Mouse (Mus musculus) cerebral cortex, adult 2 months (tissue): ENCODE results near the gene Arrdc5.

Experiments used
- WGBS: fragments of 180-500 bp; shearing (Covaris S2); methylation state at CpG from one replicate; pipeline ENCODE4 v1.1.7; 2018; 5-methylcytosine and 5-hydroxymethylcytosine counted together

Arrdc5 gene

GRCm38 (mm10) chr17:56298238-56298637 lies 1.8 kb downstream of the Arrdc5 start:
- WGBS: 90% methylated on average over 1 of the region's 1 CpGs

GRCm38 (mm10) chr17:56296201-56296600 lies 3.9 kb downstream of the Arrdc5 start:
- 67% methylated on average over 1 of the region's 1 CpGs for WGBS

GRCm38 (mm10) chr17:56294241-56294640 lies 5.8 kb downstream of the Arrdc5 start:
- WGBS: 78% methylated on average over 19 of the region's 19 CpGs

GRCm38 (mm10) chr17:56293291-56293690 lies 6.8 kb downstream of the Arrdc5 start:
- WGBS: 86% methylated on average over 1 of the region's 1 CpGs

- WGBS: 92% methylated on average over 4 of the region's 4 CpGs
These were observed 7.4 kb downstream of the Arrdc5 start, which contains the start of gene Plin3 for GRCm38 (mm10) chr17:56292531-56293222. Plin3 (minus strand) TSS chr17:56292873.

- 88% methylated on average over 7 of the region's 7 CpGs for WGBS
These were observed 8.1 kb downstream of the Arrdc5 start for GRCm38 (mm10) chr17:56291826-56292475.

GRCm38 (mm10) chr17:56291171-56291511 lies 8.9 kb downstream of the Arrdc5 start:
- WGBS: 3% methylated on average over 16 of the region's 16 CpGs

- 23% methylated on average over 17 of the region's 17 CpGs for WGBS
These were observed 9.5 kb downstream of the Arrdc5 start for GRCm38 (mm10) chr17:56290388-56291170.

GRCm38 (mm10) chr17:56289371-56290331 lies 10.4 kb downstream of the Arrdc5 start:
- 49% methylated on average over 23 of the region's 23 CpGs for WGBS

GRCm38 (mm10) chr17:56288866-56289265 lies 11.2 kb downstream of the Arrdc5 start:
- WGBS: 79% methylated on average over 3 of the region's 3 CpGs

GRCm38 (mm10) chr17:56287830-56288229 lies 12.3 kb downstream of the Arrdc5 start:
- WGBS: 78% methylated on average over 3 of the region's 3 CpGs

- WGBS: 95% methylated on average over 11 of the region's 11 CpGs
These were observed 14.1 kb downstream of the Arrdc5 start for GRCm38 (mm10) chr17:56285995-56286394.

GRCm38 (mm10) chr17:56283316-56283715 lies 16.8 kb downstream of the Arrdc5 start:
- WGBS: 49% methylated on average over 8 of the region's 8 CpGs

GRCm38 (mm10) chr17:56282802-56283201 lies 17.3 kb downstream of the Arrdc5 start:
- 41% methylated on average over 4 of the region's 4 CpGs for WGBS

- 87% methylated on average over 12 of the region's 12 CpGs for WGBS
These were observed 18.9 kb downstream of the Arrdc5 start for GRCm38 (mm10) chr17:56281193-56281592.

GRCm38 (mm10) chr17:56279481-56280155 lies 20.5 kb downstream of the Arrdc5 start:
- 91% methylated on average over 12 of the region's 12 CpGs for WGBS

- 92% methylated on average over 5 of the region's 5 CpGs for WGBS
These were observed 21.7 kb downstream of the Arrdc5 start for GRCm38 (mm10) chr17:56278340-56278739.

- 48% methylated on average over 2 of the region's 2 CpGs for WGBS
These were observed 22.6 kb downstream of the Arrdc5 start for GRCm38 (mm10) chr17:56277567-56277893.

GRCm38 (mm10) chr17:56276643-56277566 lies 23.2 kb downstream of the Arrdc5 start, which contains the start of gene Ticam1:
Ticam1 (minus strand) TSS chr17:56276786.
- WGBS: 2% methylated on average over 17 of the region's 21 CpGs
